Mouse (Mus musculus) midbrain, embryonic 10.5 days (tissue): ENCODE measurements at regions not wholly inside any gene's neighbourhood (a gene's known extent, or its start where the extent isn't known, plus 50 kb on each side); places are given as distances from the start of the nearest gene placed in this dataset.
A peak's percentile ranks its signal among the peaks of the same experiment; 100 is the strongest.

Source experiments
- DNase-seq: peaks from one replicate; pipeline ENCODE4 v3.0.0-alpha.2; 2017; ENCODE audit warnings: low spot score
- H3K27ac ChIP-seq: fragments of 300-500 bp; sonication (generic); replicated peaks from 2 replicates; pipeline ENCODE4 v1.5.1; 2016; ENCODE audit warnings: mild to moderate bottlenecking
- H3K27me3 ChIP-seq: fragments of 300-500 bp; sonication (generic); 2 replicates; pipeline ENCODE4 v1.6.1; 2016; ENCODE audit warnings: low read depth, mild to moderate bottlenecking; ENCODE audit not compliant: poor library complexity, severe bottlenecking
- H3K36me3 ChIP-seq: fragments of 300-500 bp; sonication (generic); 2 replicates; pipeline ENCODE4 v1.6.1; 2016; ENCODE audit warnings: mild to moderate bottlenecking, moderate library complexity
- H3K4me1 ChIP-seq: fragments of 300-500 bp; sonication (generic); 2 replicates; pipeline ENCODE4 v1.6.1; 2016
- H3K4me3 ChIP-seq: fragments of 300-500 bp; sonication (generic); 2 replicates; pipeline ENCODE4 v1.5.1; 2016; ENCODE audit warnings: mild to moderate bottlenecking, moderate library complexity
- H3K9me3 ChIP-seq: fragments of 300-500 bp; sonication (generic); replicated peaks from 2 replicates; pipeline ENCODE4 v1.6.1; 2016; ENCODE audit warnings: mild to moderate bottlenecking
- whole genome bisulfite sequencing: fragments of 180-500 bp; shearing (Covaris S2); methylation state at CpG from one replicate; pipeline ENCODE4 v1.1.7; 2016; 5-methylcytosine and 5-hydroxymethylcytosine counted together

- H3K27me3 ChIP-seq = no peaks in the 10 kb centered on the region
- no peaks in the 10 kb centered on the region for H3K36me3 ChIP-seq
- no peak for DNase-seq
- H3K27ac ChIP-seq = no peak overlapping the region
- no peaks in the 10 kb centered on the region for H3K9me3 ChIP-seq
- H3K4me1 ChIP-seq = no peaks in the 10 kb centered on the region
- H3K4me3 ChIP-seq = no peak overlapping the region
- WGBS = 91% methylated on average over 1 of the region's 1 CpGs
These were observed 221.8 kb upstream of the Kdm8 start for GRCm38 (mm10) chr7:125222684-125223083.

- WGBS = 87% methylated on average over 7 of the region's 7 CpGs
- no peak overlapping the region for H3K4me3 ChIP-seq
- H3K36me3 ChIP-seq = no peaks in the 10 kb centered on the region
- H3K4me1 ChIP-seq = no peaks in the 10 kb centered on the region
- no peaks in the 10 kb centered on the region for H3K9me3 ChIP-seq
- no peak for DNase-seq
- no peak overlapping the region for H3K27ac ChIP-seq
- H3K27me3 ChIP-seq = no peaks in the 10 kb centered on the region
These were observed 209.6 kb upstream of the Kdm8 start for GRCm38 (mm10) chr7:125234911-125235310.

GRCm38 (mm10) chr7:125237026-125237425 is 207.4 kb upstream of the Kdm8 start:
- DNase-seq = no peak
- H3K4me3 ChIP-seq = no peak overlapping the region
- H3K36me3 ChIP-seq = no peaks in the 10 kb centered on the region
- 70% methylated on average over 3 of the region's 3 CpGs for WGBS
- H3K27ac ChIP-seq = no peak overlapping the region
- H3K4me1 ChIP-seq = no peaks in the 10 kb centered on the region
- no peaks in the 10 kb centered on the region for H3K27me3 ChIP-seq
- H3K9me3 ChIP-seq = no peaks in the 10 kb centered on the region

GRCm38 (mm10) chr7:125243021-125243420 is 201.5 kb upstream of the Kdm8 start:
- Histone ChIP-seq H3K4me1 (no peaks in the 10 kb centered on the region), H3K36me3 (no peaks in the 10 kb centered on the region), H3K9me3 (no peaks in the 10 kb centered on the region), H3K4me3 (no peak overlapping the region), H3K27ac (no peak overlapping the region), H3K27me3 (no peaks in the 10 kb centered on the region)
- DNase-seq = no peak
- 92% methylated on average over 3 of the region's 3 CpGs for WGBS

GRCm38 (mm10) chr7:125248386-125248785 is 196.1 kb upstream of the Kdm8 start:
- Histone ChIP-seq H3K4me1 (no peaks in the 10 kb centered on the region), H3K36me3 (no peaks in the 10 kb centered on the region), H3K27me3 (no peaks in the 10 kb centered on the region), H3K9me3 (no peaks in the 10 kb centered on the region), H3K27ac (no peak overlapping the region), H3K4me3 (no peak overlapping the region)
- DNase-seq = no peak
- 94% methylated on average over 3 of the region's 3 CpGs for WGBS

GRCm38 (mm10) chr7:125250385-125250784 is 194.1 kb upstream of the Kdm8 start:
- Histone ChIP-seq H3K9me3 (no peaks in the 10 kb centered on the region), H3K27ac (no peak overlapping the region), H3K36me3 (no peaks in the 10 kb centered on the region), H3K4me3 (no peak overlapping the region), H3K27me3 (no peaks in the 10 kb centered on the region), H3K4me1 (0 out of 2 replicates have a peak, but pooled peaks cover 2% of the 10 kb centered on the region)
- WGBS = 71% methylated on average over 2 of the region's 2 CpGs
- DNase-seq = no peak

GRCm38 (mm10) chr7:125250970-125251585 is 193.4 kb upstream of the Kdm8 start:
- no peaks in the 10 kb centered on the region for H3K36me3 ChIP-seq
- H3K4me1 ChIP-seq = 0 out of 2 replicates have a peak, but pooled peaks cover 2% of the 10 kb centered on the region
- WGBS = 81% methylated on average over 6 of the region's 6 CpGs
- no peaks in the 10 kb centered on the region for H3K27me3 ChIP-seq
- no peak overlapping the region for H3K4me3 ChIP-seq
- DNase-seq = no peak
- H3K27ac ChIP-seq = no peak overlapping the region
- no peaks in the 10 kb centered on the region for H3K9me3 ChIP-seq

GRCm38 (mm10) chr7:125254302-125254701 is 190.2 kb upstream of the Kdm8 start:
- no peaks in the 10 kb centered on the region for H3K27me3 ChIP-seq
- no peaks in the 10 kb centered on the region for H3K9me3 ChIP-seq
- WGBS = 53% methylated on average over 4 of the region's 4 CpGs
- no peak for DNase-seq
- H3K4me3 ChIP-seq = no peak overlapping the region
- H3K36me3 ChIP-seq = no peaks in the 10 kb centered on the region
- 0 out of 2 replicates have a peak, but pooled peaks cover 2% of the 10 kb centered on the region for H3K4me1 ChIP-seq
- no peak overlapping the region for H3K27ac ChIP-seq

- Histone ChIP-seq H3K4me3 (no peak overlapping the region), H3K27me3 (no peaks in the 10 kb centered on the region), H3K27ac (no peak overlapping the region), H3K4me1 (peaks cover 21% of the 10 kb centered on the region), H3K36me3 (no peaks in the 10 kb centered on the region), H3K9me3 (no peaks in the 10 kb centered on the region)
- no peak for DNase-seq
These were observed 185.5 kb upstream of the Kdm8 start for GRCm38 (mm10) chr7:125259016-125259415.

- 85% methylated on average over 2 of the region's 2 CpGs for WGBS
- no peak overlapping the region for H3K27ac ChIP-seq
- no peak overlapping the region for H3K4me3 ChIP-seq
- H3K9me3 ChIP-seq = no peaks in the 10 kb centered on the region
- H3K4me1 ChIP-seq = peaks cover 19% of the 10 kb centered on the region
- no peaks in the 10 kb centered on the region for H3K27me3 ChIP-seq
- H3K36me3 ChIP-seq = no peaks in the 10 kb centered on the region
- DNase-seq = no peak
These were observed 182.3 kb upstream of the Kdm8 start for GRCm38 (mm10) chr7:125262133-125262532.

GRCm38 (mm10) chr7:125262672-125263365 is 181.7 kb upstream of the Kdm8 start:
- Histone ChIP-seq H3K27ac (peak overlapping the region; percentile 42; the same call in 1 of the 2 replicates), H3K36me3 (no peaks in the 10 kb centered on the region), H3K4me3 (no peak overlapping the region), H3K9me3 (no peaks in the 10 kb centered on the region), H3K4me1 (peaks cover 19% of the 10 kb centered on the region), H3K27me3 (no peaks in the 10 kb centered on the region)
- WGBS = 63% methylated on average over 12 of the region's 12 CpGs
- DNase-seq = peak; percentile 44

- H3K4me3 ChIP-seq = no peak overlapping the region
- peaks cover 19% of the 10 kb centered on the region for H3K4me1 ChIP-seq
- DNase-seq = no peak
- no peak overlapping the region for H3K27ac ChIP-seq
- no peaks in the 10 kb centered on the region for H3K9me3 ChIP-seq
- no peaks in the 10 kb centered on the region for H3K27me3 ChIP-seq
- H3K36me3 ChIP-seq = no peaks in the 10 kb centered on the region
- 74% methylated on average over 2 of the region's 2 CpGs for WGBS
These were observed 180.7 kb upstream of the Kdm8 start for GRCm38 (mm10) chr7:125263756-125264155.

- no peaks in the 10 kb centered on the region for H3K36me3 ChIP-seq
- DNase-seq = no peak
- H3K9me3 ChIP-seq = no peaks in the 10 kb centered on the region
- H3K4me3 ChIP-seq = no peak overlapping the region
- peaks cover 15% of the 10 kb centered on the region for H3K4me1 ChIP-seq
- WGBS = 81% methylated on average over 3 of the region's 3 CpGs
- no peaks in the 10 kb centered on the region for H3K27me3 ChIP-seq
- no peak overlapping the region for H3K27ac ChIP-seq
These were observed 173.8 kb upstream of the Kdm8 start for GRCm38 (mm10) chr7:125270711-125271110.
